Mouse (Mus musculus): Measurements from ENCODE around the gene Carns1. TPM values are rescaled to one million over a fixed set of nuclear protein-coding genes. Genes with fewer than 3 reads are reported as not detected.

Carns1 gene
- polyA plus RNA-seq, 1 experiment, result 2.1 TPM

DNA sequence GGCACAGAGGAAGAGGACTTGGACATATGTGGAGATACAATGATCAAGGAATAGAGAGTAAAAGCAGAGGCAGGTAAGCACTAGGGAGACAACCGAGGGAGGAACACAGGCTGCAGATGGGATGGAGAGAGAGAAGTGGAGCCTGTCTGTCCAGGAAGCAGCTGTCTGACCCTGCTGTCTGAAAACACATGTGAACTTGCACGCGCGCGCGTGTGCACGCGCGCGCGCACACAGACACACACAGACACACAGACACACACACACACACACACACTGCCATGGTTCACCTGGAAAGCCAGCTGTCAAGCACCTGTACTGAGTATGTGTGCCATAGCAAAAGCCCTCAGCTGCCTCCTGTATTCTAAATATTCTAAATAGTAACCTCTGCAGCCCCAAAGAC is 43.0 kb upstream of the Carns1 start:
- no peaks in the 10 kb centered on the region for H3K36me3 ChIP-seq (ENCODE audit: control insufficient read depth, insufficient read depth, low read length, poor library complexity, severe bottlenecking)
- no peak overlapping the region for H3K27ac ChIP-seq (ENCODE audit: insufficient read depth, low read length)
- no peak overlapping the region for H3K4me3 ChIP-seq (ENCODE audit: low read depth, low read length)
- H3K4me1 ChIP-seq (ENCODE audit: control insufficient read depth, insufficient read depth, low read length), result no peaks in the 10 kb centered on the region
- no peak overlapping the region for H3K9ac ChIP-seq (ENCODE audit: low read depth, poor library complexity, severe bottlenecking)
- peaks cover 13% of the 10 kb centered on the region for H3K27me3 ChIP-seq (ENCODE audit: control insufficient read depth, insufficient read depth, low read length, poor library complexity, severe bottlenecking)
- no peaks in the 10 kb centered on the region for H3K9me3 ChIP-seq (replicated peaks; ENCODE audit: control insufficient read depth, insufficient read depth, low read length, poor library complexity, severe bottlenecking)
- no peak for TF ChIP-seq EP300 (IDR thresholded peaks at IDR 0.05; ENCODE audit: insufficient read depth, low read depth, low read length)
- TF ChIP-seq POLR2A (IDR thresholded peaks at IDR 0.05; ENCODE audit: insufficient read depth, low read length), result no peak
- no peak for TF ChIP-seq CTCF (IDR thresholded peaks at IDR 0.05; ENCODE audit: low read depth, low read length)

DNA sequence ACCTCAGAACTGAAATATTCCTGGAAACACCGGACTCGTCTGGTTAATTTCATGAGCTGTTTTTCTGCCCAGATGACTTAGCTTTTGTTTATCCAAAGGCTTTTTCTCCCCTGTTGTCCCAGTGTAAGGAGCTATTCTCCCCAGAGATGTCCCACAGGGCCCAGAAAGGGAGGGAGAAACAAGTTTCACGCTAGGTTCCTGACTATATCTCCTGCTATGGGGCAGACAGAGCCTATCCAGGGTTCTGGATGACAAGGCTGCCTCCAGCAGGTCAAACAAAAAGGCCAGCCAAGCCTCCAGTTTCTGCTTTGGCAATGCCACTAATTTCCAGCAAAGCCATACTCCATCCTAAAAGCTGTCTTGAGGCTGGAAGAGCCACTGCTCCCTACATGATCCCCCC is 42.6 kb upstream of the Carns1 start:
- H3K4me1 ChIP-seq (ENCODE audit: control insufficient read depth, insufficient read depth, low read length), result no peaks in the 10 kb centered on the region
- TF ChIP-seq POLR2A (IDR thresholded peaks at IDR 0.05; ENCODE audit: insufficient read depth, low read length), result no peak
- no peak for TF ChIP-seq CTCF (IDR thresholded peaks at IDR 0.05; ENCODE audit: low read depth, low read length)
- TF ChIP-seq EP300 (IDR thresholded peaks at IDR 0.05; ENCODE audit: insufficient read depth, low read depth, low read length), result no peak

DNA sequence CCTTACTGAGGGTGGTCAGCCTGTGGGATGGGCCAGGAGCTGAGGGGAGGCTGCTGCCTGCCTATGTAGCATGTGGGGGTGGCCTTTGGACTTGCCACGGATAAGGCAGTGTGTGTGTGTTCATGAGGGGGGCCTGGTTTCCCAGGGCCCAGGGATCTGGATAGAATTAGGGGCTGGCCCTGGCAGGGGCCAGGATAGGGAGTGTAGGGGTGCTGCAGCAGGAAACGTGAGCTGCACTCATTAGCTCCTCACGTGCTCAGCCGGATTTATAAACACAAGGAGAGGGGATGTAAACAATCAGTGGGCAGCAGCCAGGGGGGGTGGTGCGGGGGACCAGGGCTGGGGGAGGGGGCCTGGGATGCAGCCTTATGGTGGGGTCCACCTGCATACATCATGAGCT is 41.9 kb upstream of the Carns1 start:
- peaks cover 13% of the 10 kb centered on the region for H3K27me3 ChIP-seq (ENCODE audit: control insufficient read depth, insufficient read depth, low read length, poor library complexity, severe bottlenecking)
- H3K9ac ChIP-seq (ENCODE audit: low read depth, poor library complexity, severe bottlenecking), result no peak overlapping the region
- H3K4me3 ChIP-seq (ENCODE audit: low read depth, low read length), result no peak overlapping the region
- no peaks in the 10 kb centered on the region for H3K36me3 ChIP-seq (ENCODE audit: control insufficient read depth, insufficient read depth, low read length, poor library complexity, severe bottlenecking)
- TF ChIP-seq POLR2A (IDR thresholded peaks at IDR 0.05; ENCODE audit: insufficient read depth, low read length), result no peak
- TF ChIP-seq EP300 (IDR thresholded peaks at IDR 0.05; ENCODE audit: insufficient read depth, low read depth, low read length), result no peak
- no peak for TF ChIP-seq CTCF (IDR thresholded peaks at IDR 0.05; ENCODE audit: low read depth, low read length)
- H3K9me3 ChIP-seq (replicated peaks; ENCODE audit: control insufficient read depth, insufficient read depth, low read length, poor library complexity, severe bottlenecking), result no peaks in the 10 kb centered on the region
- H3K4me1 ChIP-seq (ENCODE audit: control insufficient read depth, insufficient read depth, low read length), result no peaks in the 10 kb centered on the region
- H3K27ac ChIP-seq (ENCODE audit: insufficient read depth, low read length), result no peak overlapping the region

More for the DNA sequence above, 42.6 kb upstream of the Carns1 start:
- H3K27me3 ChIP-seq (ENCODE audit: control insufficient read depth, insufficient read depth, low read length, poor library complexity, severe bottlenecking), result peaks cover 13% of the 10 kb centered on the region
- no peak overlapping the region for H3K9ac ChIP-seq (ENCODE audit: low read depth, poor library complexity, severe bottlenecking)
- no peak overlapping the region for H3K4me3 ChIP-seq (ENCODE audit: low read depth, low read length)
- no peak overlapping the region for H3K27ac ChIP-seq (ENCODE audit: insufficient read depth, low read length)
- H3K36me3 ChIP-seq (ENCODE audit: control insufficient read depth, insufficient read depth, low read length, poor library complexity, severe bottlenecking), result no peaks in the 10 kb centered on the region
- H3K9me3 ChIP-seq (replicated peaks; ENCODE audit: control insufficient read depth, insufficient read depth, low read length, poor library complexity, severe bottlenecking), result no peaks in the 10 kb centered on the region

DNA sequence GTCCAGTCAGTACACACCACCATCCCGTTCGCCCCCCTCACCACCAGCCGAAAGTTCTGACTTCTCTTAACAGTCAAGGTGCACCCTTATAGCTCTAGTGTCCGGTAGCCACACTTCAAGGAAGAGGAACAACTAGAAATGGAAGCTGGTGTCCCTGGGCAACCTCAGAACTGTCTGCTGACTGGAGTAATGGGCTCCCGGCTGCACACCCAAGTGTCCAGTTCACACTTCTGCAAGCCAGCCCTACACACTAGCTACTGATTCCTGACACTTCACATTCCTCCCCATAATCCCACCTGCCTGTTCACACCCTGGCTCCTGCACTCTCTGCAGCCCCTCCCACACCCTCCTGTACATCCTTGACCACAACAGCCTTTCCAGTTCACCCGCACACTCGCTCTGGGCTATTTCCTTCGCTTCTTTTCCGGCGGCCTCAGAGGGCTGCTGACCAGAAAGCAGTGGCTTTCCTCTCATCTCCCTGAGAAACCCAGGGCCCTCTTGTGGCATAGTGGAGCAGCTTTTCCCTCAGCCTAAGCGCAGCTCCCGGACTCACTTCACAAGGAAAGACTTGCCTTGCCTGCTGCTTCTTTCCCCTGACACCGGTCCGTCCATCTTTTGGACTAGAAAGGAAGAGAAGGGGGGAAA is 40.9 kb upstream of the Carns1 start:
- H3K36me3 ChIP-seq (ENCODE audit: control insufficient read depth, insufficient read depth, low read length, poor library complexity, severe bottlenecking), result no peaks in the 10 kb centered on the region
- H3K9me3 ChIP-seq (replicated peaks; ENCODE audit: control insufficient read depth, insufficient read depth, low read length, poor library complexity, severe bottlenecking), result no peaks in the 10 kb centered on the region
- no peak overlapping the region for H3K27ac ChIP-seq (ENCODE audit: insufficient read depth, low read length)
- no peaks in the 10 kb centered on the region for H3K4me1 ChIP-seq (ENCODE audit: control insufficient read depth, insufficient read depth, low read length)
- no peak overlapping the region for H3K4me3 ChIP-seq (ENCODE audit: low read depth, low read length)
- no peak for TF ChIP-seq EP300 (IDR thresholded peaks at IDR 0.05; ENCODE audit: insufficient read depth, low read depth, low read length)
- TF ChIP-seq POLR2A (IDR thresholded peaks at IDR 0.05; ENCODE audit: insufficient read depth, low read length), result no peak
- no peak for TF ChIP-seq CTCF (IDR thresholded peaks at IDR 0.05; ENCODE audit: low read depth, low read length)
- H3K27me3 ChIP-seq (ENCODE audit: control insufficient read depth, insufficient read depth, low read length, poor library complexity, severe bottlenecking), result peaks cover 13% of the 10 kb centered on the region
- no peak overlapping the region for H3K9ac ChIP-seq (ENCODE audit: low read depth, poor library complexity, severe bottlenecking)

DNA sequence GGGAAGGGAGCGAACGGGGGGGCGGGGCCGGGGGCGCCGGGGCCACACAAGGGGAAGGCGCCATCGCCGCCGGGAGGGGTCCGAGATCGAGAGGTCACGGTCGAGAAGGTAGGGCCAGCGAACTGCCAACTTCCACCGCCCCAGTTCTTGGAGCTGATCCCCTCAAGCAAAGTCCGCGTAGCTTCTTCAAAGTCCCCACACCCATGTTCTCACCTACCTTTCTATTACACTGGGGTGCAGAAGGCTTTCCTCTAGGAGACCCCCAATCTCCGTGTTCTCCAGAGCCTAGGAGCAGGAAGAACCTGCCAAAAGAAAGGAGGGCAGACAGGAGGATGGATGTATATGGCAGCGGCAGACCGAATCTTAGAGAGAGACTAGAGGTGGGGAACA is 40.2 kb upstream of the Carns1 start:
- peak overlapping the region; percentile 88 for H3K9ac ChIP-seq (ENCODE audit: low read depth, poor library complexity, severe bottlenecking)
- H3K4me3 ChIP-seq (ENCODE audit: low read depth, low read length), result peak overlapping the region; percentile 49
- no peaks in the 10 kb centered on the region for H3K4me1 ChIP-seq (ENCODE audit: control insufficient read depth, insufficient read depth, low read length)
- no peaks in the 10 kb centered on the region for H3K9me3 ChIP-seq (replicated peaks; ENCODE audit: control insufficient read depth, insufficient read depth, low read length, poor library complexity, severe bottlenecking)
- H3K27me3 ChIP-seq (ENCODE audit: control insufficient read depth, insufficient read depth, low read length, poor library complexity, severe bottlenecking), result peaks cover 13% of the 10 kb centered on the region
- H3K27ac ChIP-seq (ENCODE audit: insufficient read depth, low read length), result no peak overlapping the region
- TF ChIP-seq CTCF (IDR thresholded peaks at IDR 0.05; ENCODE audit: low read depth, low read length) (no peak), POLR2A (IDR thresholded peaks at IDR 0.05; ENCODE audit: insufficient read depth, low read length) (no peak), EP300 (IDR thresholded peaks at IDR 0.05; ENCODE audit: insufficient read depth, low read depth, low read length) (no peak)
- no peaks in the 10 kb centered on the region for H3K36me3 ChIP-seq (ENCODE audit: control insufficient read depth, insufficient read depth, low read length, poor library complexity, severe bottlenecking)

DNA sequence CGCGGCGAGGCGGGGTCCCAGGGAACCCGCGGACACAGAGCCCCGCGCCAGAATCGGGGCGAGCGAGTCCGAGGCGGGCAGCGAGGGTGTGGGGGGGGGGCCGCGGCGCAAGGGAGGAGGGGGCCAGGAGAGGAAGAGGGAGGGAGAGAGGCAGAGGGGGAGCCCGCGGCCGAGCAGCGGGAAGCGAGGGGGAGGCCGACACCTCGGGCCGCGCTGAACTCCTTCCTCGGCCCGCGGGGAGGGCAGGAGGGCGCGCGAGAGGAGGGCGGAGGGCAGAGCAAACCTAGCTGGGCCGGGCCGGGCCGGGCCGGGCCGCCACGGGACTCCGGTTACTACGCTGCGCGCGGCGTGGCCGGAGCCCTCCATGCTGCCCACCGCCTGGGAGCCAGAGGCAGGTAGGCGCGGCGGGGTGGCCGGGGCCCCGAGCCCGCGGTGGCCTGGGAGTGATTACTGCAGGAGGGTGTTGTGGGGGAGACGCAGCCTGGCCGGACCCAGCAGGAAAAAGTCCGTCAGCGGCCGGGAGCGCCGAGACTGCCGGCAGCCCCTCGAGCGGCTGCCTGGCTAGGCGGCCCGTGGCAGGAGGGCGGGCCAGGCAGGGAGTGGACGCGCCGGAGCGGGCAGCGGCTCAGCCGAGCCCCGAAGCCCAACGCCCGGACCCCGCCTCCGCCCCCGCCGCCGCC is 39.6 kb upstream of the Carns1 start:
- TF ChIP-seq CTCF (IDR thresholded peaks at IDR 0.05; ENCODE audit: low read depth, low read length) (no peak), EP300 (IDR thresholded peaks at IDR 0.05; ENCODE audit: insufficient read depth, low read depth, low read length) (no peak), POLR2A (IDR thresholded peaks at IDR 0.05; ENCODE audit: insufficient read depth, low read length) (no peak)
- Histone ChIP-seq H3K4me3 (ENCODE audit: low read depth, low read length) (peak overlapping the region; percentile 62), H3K27me3 (ENCODE audit: control insufficient read depth, insufficient read depth, low read length, poor library complexity, severe bottlenecking) (peaks cover 13% of the 10 kb centered on the region), H3K4me1 (ENCODE audit: control insufficient read depth, insufficient read depth, low read length) (no peaks in the 10 kb centered on the region), H3K27ac (ENCODE audit: insufficient read depth, low read length) (no peak overlapping the region), H3K9ac (ENCODE audit: low read depth, poor library complexity, severe bottlenecking) (peak overlapping the region; percentile 88), H3K36me3 (ENCODE audit: control insufficient read depth, insufficient read depth, low read length, poor library complexity, severe bottlenecking) (no peaks in the 10 kb centered on the region), H3K9me3 (replicated peaks; ENCODE audit: control insufficient read depth, insufficient read depth, low read length, poor library complexity, severe bottlenecking) (no peaks in the 10 kb centered on the region)
